Mouse (Mus musculus) cerebellum, adult 9-10 months (tissue): ENCODE data around the gene Pxmp2.

Experiments used
- DNase-seq: peaks from one replicate; pipeline ENCODE4 v3.0.0; 2022

Gene Pxmp2

DNA sequence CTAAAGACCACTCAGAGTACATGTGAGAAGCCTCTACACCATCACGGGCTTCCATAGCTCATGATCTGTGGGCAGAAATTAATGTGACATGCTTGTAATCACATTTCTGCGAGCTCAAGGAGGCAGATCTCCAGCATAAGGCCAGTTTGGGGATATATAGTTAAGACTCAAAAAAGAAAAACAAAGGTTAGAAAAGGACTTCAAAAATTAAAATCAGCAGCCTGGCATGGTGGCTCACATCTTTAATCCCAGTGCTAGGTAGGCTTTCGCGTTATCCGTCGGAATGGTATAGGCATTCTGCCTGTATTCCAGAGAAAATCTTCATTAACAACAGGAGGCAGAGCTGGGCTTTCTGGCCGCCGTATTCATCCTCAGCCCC, 55.6 kb downstream of the Pxmp2 start:
- no peak for DNase-seq

DNA sequence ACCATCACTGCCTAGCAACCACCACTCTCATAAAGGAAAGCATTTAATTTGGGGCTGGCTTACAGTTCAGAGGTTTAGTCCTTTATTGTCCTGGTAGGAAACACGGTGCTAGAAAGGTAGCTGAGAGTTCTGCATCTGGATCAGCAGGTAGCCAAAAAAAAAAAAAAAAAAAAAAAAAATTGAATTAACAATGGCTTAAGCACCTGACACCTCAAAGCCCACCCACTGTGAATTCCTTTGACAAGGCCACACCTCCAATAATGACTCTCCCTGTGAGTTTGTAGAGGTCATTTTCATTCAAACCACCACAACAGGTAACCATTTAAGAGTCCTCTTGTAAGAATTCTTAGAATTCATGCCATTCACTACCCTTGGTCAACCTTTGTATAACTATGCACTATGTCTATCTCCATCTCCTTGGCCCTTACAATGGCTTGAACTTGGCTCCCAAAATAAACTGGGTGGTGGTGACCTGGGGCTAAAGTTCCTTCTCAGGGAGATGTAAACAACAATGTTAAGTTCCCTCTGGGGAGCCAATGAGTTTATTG, 58.6 kb downstream of the Pxmp2 start:
- DNase-seq: no peak

DNA sequence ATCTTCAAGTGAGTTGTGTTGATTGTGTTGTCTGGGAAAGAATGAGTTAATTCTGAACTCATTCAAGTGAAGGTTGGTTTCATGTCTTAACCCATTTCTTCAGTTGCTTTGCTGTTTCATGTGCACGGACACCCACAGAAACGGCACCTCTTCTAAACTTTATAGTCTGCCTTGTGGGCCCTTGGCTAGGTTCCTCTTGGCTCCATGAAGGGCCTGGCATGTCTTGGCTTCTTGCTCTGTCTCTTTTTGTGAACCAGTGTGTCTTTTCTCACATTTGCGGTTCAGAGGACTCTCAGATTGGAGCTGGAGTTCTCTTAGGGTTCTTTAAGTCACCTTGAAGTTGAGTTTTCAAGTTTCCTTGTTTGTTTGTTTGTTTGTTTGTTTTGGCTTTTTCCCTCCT, 60.9 kb downstream of the Pxmp2 start:
- no peak for DNase-seq
